Mouse (Mus musculus): ENCODE measurements at regions not wholly inside any gene's neighbourhood (a gene's known extent, or its start where the extent isn't known, plus 50 kb on each side); places are given as distances from the start of the nearest gene placed in this dataset.
A peak's percentile ranks its signal among the peaks of the same experiment; 100 is the strongest.

DNA sequence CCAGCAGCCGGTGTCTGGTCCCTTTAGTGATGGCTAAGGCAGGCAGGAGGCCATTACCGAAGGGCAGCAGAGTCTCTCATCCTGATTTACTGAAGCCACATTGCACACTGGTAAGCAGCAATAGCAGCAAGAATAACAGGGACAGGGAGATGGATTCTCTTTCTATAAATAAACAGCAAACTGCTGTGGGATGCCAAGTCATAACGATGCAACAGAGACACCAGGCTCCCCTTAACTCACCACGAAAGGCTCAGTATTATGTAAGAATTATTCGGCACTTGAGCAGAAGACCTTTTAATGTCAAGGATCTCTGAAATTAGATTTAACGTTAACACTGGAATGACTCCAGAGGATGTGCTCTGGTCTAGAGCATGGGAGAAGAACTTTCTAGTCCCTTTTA, 202.1 kb downstream of the Ddx10 start:
- Histone ChIP-seq H3K4me3 (no peak overlapping the region), H3K4me2 (no peak overlapping the region), H3K27ac (no peak overlapping the region), H3K9me3 (no peaks in the 10 kb centered on the region), H3K9ac (no peak overlapping the region), H3K27me3 (no peaks in the 10 kb centered on the region), H3K36me3 (no peaks in the 10 kb centered on the region), H3K4me1 (replicated peaks) (no peaks in the 10 kb centered on the region)
- 79% methylated on average over 6 of the region's 6 CpGs for WGBS
- no peak for ATAC-seq (ENCODE audit: low FRiP score)

DNA sequence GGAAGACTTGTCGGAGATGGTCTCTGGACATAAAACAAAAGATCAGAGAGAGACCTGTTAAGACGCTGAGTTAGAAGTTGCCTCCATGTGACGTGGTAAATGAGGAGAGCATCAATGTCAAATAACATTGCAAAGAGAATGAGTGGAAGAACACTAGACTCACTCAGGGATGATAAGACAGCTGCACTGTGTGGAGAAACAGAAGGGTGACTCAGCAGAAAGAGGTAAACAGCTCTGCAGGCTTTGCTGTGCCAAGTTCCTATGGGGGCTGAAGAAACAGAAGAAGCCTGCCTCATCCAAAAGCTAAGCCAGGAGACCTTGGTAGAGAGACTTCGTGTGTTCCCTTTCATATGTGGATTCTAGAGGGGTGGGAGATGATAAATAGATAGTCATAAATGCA, 214.1 kb downstream of the Ddx10 start:
- no peak overlapping the region for H3K27ac ChIP-seq
- 88% methylated on average over 4 of the region's 4 CpGs for WGBS
- no peak for ATAC-seq (ENCODE audit: low FRiP score)

DNA sequence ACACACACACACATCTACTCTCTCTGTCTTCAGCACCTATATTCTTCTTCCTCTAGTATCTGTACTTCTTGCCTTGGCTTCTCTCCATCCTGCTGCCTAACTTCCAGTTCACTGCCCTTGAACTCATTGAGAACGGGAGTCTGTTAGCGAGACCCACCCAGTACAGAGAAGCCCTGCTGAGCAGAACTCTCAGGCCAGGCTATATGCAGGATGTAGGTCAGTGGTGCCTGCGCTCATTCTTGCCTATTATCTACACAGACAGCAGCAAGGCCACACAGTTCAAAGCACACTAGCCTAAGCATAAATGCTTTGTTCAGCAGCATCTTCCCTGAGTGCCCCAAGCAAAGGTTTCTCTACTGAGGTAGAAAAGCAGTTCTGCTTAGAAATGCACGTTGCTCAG, 225.8 kb downstream of the Ddx10 start:
- WGBS: 74% methylated on average over 4 of the region's 4 CpGs
- Histone ChIP-seq H3K4me3 (no peak overlapping the region), H3K27ac (no peak overlapping the region), H3K36me3 (no peaks in the 10 kb centered on the region), H3K4me1 (replicated peaks) (no peaks in the 10 kb centered on the region), H3K9ac (no peak overlapping the region), H3K9me3 (no peaks in the 10 kb centered on the region), H3K4me2 (no peak overlapping the region), H3K27me3 (no peaks in the 10 kb centered on the region)
- ATAC-seq (ENCODE audit: low FRiP score): no peak

More for the DNA sequence above, 214.1 kb downstream of the Ddx10 start:
- Histone ChIP-seq H3K4me3 (no peak overlapping the region), H3K9me3 (no peaks in the 10 kb centered on the region), H3K27me3 (no peaks in the 10 kb centered on the region), H3K4me2 (no peak overlapping the region), H3K36me3 (no peaks in the 10 kb centered on the region), H3K4me1 (replicated peaks) (no peaks in the 10 kb centered on the region), H3K9ac (no peak overlapping the region)

DNA sequence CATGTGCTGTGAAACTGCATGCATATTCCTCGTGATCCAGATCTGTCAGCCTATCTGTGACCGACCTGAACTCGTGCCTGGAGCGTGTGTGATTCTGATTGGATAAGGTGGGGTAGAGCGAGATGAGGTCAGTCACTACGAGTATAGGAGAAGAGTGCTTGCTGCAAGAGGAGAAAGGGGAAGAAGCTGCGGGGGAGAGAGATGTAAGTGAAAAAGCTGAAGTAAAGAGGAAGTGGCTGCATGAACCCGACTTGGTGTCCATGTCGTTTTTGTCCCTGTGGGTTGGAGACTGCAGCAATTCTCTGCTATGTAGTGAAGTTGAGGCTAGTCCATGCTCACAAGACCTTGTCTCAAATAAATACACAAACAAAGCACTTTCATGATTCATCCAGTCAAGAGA, 237.1 kb downstream of the Ddx10 start:
- no peak overlapping the region for H3K4me2 ChIP-seq
- H3K4me3 ChIP-seq: no peak overlapping the region
- ATAC-seq (ENCODE audit: low FRiP score): no peak
- H3K36me3 ChIP-seq: no peaks in the 10 kb centered on the region
- H3K9ac ChIP-seq: no peak overlapping the region
- H3K9me3 ChIP-seq: peaks cover 5% of the 10 kb centered on the region; the same call in 1 of the 2 replicates
- WGBS: 91% methylated on average over 9 of the region's 9 CpGs
- H3K4me1 ChIP-seq (replicated peaks): no peaks in the 10 kb centered on the region
- no peaks in the 10 kb centered on the region for H3K27me3 ChIP-seq
- H3K27ac ChIP-seq: no peak overlapping the region

DNA sequence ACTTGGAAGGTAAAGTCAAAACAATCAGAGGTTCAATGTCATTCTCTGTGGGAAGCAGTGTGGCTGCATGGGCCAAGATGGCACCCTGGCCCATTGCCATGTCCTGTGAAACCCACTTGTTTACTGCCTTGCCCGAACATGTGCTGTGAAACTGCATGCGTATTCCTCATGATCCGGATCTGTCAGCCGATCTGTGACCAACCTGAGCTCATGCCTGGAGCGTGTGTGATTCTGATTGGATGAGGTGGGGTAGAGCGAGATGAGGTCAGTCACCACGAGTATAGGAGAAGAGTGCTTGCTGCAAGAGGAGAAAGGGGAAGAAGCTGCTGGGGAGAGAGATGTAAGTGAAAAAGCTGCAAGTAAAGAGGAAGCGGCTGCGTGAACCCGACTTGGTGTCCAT, 240.5 kb downstream of the Ddx10 start:
- Histone ChIP-seq H3K27me3 (no peaks in the 10 kb centered on the region), H3K4me1 (replicated peaks) (no peaks in the 10 kb centered on the region), H3K9me3 (no peaks in the 10 kb centered on the region), H3K4me3 (no peak overlapping the region), H3K36me3 (no peaks in the 10 kb centered on the region), H3K9ac (no peak overlapping the region), H3K27ac (no peak overlapping the region), H3K4me2 (no peak overlapping the region)
- 93% methylated on average over 10 of the region's 10 CpGs for WGBS
- ATAC-seq (ENCODE audit: low FRiP score): no peak

DNA sequence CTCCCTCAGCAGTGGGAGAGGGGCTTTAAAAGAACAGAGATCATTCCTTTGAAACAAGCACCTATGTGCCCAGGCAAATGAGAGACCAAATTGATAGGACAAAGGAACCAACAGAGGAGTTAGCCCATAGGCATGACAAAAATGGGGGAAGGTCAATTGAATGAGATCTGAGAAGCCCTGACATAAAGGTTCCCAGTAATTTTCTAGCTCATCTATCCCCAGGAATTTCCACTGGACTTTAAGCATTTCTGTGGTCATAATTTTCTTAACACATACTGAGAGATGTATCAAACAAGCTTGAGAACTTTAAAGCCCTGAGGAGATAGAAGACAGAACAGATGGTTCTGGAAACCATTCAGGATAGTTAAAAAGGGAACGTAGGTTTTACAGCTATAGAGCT, 241.8 kb downstream of the Ddx10 start:
- H3K9ac ChIP-seq: no peak overlapping the region
- ATAC-seq (ENCODE audit: low FRiP score): no peak
- H3K4me2 ChIP-seq: no peak overlapping the region
- no peak overlapping the region for H3K27ac ChIP-seq
- H3K27me3 ChIP-seq: no peaks in the 10 kb centered on the region
- no peaks in the 10 kb centered on the region for H3K36me3 ChIP-seq
- no peaks in the 10 kb centered on the region for H3K4me1 ChIP-seq (replicated peaks)
- no peak overlapping the region for H3K4me3 ChIP-seq
- WGBS: 89% methylated on average over 1 of the region's 1 CpGs
- H3K9me3 ChIP-seq: no peaks in the 10 kb centered on the region

DNA sequence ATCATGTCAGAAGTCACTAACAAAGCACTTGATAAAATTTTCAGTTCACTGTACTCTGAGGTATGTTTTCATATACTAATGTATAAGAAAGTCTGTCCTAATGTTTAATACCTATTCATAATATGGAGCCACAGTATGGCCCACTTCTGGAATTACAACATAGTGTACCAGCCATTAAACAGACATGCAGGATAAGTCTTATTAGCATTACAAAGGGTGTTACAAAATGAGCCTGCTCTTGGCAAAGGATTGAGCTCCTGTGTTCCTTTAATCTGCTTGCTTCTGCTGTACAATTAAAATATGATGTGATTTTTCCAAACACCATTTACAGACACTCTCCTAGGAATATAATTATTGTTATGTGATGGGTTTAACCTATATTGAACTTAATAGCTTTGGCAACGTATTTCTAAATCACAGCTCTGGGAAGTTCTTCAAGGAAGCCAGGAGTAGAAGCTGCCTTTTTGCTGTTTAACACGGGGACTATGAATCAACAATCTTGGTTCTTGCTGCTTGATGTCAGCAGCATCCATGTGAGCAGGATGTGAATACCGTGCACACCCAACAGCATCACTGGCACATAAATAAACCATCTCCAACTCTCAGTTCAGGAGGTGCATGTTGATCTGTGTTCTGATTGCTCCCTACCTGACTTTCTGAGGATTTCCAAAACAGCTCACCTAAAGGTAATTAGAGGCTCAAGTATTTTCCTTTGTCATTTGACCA, 243.4 kb downstream of the Ddx10 start:
- WGBS: 58% methylated on average over 3 of the region's 3 CpGs
- Histone ChIP-seq H3K27me3 (no peaks in the 10 kb centered on the region), H3K4me3 (no peak overlapping the region), H3K36me3 (no peaks in the 10 kb centered on the region), H3K9me3 (no peaks in the 10 kb centered on the region), H3K9ac (no peak overlapping the region), H3K4me2 (no peak overlapping the region), H3K4me1 (replicated peaks) (no peaks in the 10 kb centered on the region), H3K27ac (no peak overlapping the region)
- ATAC-seq (ENCODE audit: low FRiP score): no peak

DNA sequence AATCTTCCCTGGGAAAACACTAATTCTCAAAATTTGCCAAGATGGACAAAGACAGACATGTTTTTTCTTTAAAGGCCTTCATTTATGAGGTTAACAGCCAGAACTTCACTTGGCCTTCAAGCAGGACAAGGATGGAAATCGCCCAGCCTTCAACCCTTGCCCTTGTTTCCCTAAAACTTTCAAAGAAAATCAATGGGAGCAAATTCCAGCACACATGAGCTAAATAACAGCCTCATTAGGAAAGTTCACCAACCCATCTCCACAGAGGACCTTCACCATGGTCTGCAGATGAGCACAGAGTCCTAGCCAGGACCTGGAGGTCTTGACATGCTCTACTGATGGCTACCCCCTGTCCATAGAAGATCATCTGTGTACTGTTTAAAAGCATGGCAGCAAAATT, 271.8 kb downstream of the Ddx10 start:
- Histone ChIP-seq H3K27ac (no peak overlapping the region), H3K4me2 (no peak overlapping the region), H3K4me3 (no peak overlapping the region), H3K27me3 (no peaks in the 10 kb centered on the region), H3K9ac (no peak overlapping the region), H3K36me3 (no peaks in the 10 kb centered on the region), H3K9me3 (no peaks in the 10 kb centered on the region), H3K4me1 (replicated peaks) (no peaks in the 10 kb centered on the region)
- WGBS: 85% methylated on average over 1 of the region's 1 CpGs
- ATAC-seq (ENCODE audit: low FRiP score): no peak

DNA sequence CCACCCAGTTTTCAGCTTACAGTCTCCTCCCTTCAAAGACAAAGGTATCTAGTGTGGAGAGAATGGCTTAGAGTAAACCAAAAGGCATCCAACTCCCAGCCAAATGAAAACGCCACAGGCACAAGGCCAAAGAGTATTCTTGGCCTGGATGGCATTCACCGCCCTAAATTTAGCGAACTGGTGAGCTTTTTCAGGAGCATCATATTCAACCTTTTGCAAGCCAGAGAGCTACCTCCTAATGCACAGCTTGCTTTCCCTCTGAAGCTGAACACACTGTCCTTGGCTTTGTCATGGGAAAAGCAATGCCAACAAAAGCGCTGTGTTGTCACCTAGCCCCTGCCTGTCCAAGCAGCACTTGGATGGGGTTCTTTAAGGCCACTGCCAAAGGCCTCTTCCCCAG, 282.2 kb downstream of the Ddx10 start:
- Histone ChIP-seq H3K9ac (no peak overlapping the region), H3K36me3 (no peaks in the 10 kb centered on the region), H3K27ac (no peak overlapping the region), H3K4me2 (no peak overlapping the region), H3K4me3 (no peak overlapping the region), H3K4me1 (replicated peaks) (no peaks in the 10 kb centered on the region), H3K9me3 (no peaks in the 10 kb centered on the region), H3K27me3 (no peaks in the 10 kb centered on the region)
- ATAC-seq (ENCODE audit: low FRiP score): no peak
- 93% methylated on average over 4 of the region's 4 CpGs for WGBS

DNA sequence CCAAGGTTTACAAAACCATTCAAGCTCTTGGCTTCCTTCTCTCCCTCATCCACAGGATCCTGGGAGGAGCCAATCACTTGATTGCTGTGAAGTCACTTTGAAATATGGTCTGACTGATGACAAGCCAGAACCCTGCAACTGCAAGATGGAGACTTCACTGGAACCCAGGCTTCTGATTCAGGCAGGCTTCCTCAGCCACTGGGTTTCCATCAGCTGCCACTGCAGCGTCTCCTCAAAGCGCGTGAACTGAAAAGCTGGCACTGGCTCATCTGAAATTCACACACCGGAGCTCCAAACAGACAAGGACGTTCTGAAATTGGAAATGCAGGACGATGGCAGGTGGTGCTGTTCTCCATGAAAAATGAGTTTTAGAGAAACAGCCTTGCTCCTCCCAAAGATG, 280.1 kb upstream of the AI593442 start:
- no peaks in the 10 kb centered on the region for H3K4me1 ChIP-seq (replicated peaks)
- 68% methylated on average over 6 of the region's 6 CpGs for WGBS
- H3K9ac ChIP-seq: no peak overlapping the region
- H3K4me3 ChIP-seq: no peak overlapping the region
- no peaks in the 10 kb centered on the region for H3K27me3 ChIP-seq
- H3K27ac ChIP-seq: no peak overlapping the region
- no peaks in the 10 kb centered on the region for H3K36me3 ChIP-seq
- no peak overlapping the region for H3K4me2 ChIP-seq
- no peaks in the 10 kb centered on the region for H3K9me3 ChIP-seq
- no peak for ATAC-seq (ENCODE audit: low FRiP score)

DNA sequence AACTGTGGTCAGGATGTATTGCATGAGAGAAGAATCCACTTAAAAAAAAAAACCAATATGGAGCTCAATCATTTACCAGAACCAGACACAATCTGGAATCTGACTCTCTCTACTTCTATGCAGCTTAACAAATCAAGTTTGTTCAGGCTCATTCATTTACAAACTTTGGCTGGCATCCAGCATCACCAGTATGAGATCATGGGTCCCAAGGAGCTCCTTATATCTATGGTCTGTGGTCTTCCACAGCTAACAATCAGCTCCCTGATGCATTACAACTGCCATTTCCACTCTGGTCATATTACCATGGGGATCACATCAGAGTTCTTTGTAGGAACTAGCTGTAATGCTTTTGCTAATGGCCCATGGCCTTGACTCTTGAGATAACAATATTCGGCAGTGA, 277.7 kb upstream of the AI593442 start:
- WGBS: 72% methylated on average over 1 of the region's 1 CpGs
- H3K27ac ChIP-seq: no peak overlapping the region
- H3K4me1 ChIP-seq (replicated peaks): no peaks in the 10 kb centered on the region
- no peak overlapping the region for H3K4me2 ChIP-seq
- no peak overlapping the region for H3K9ac ChIP-seq
- H3K4me3 ChIP-seq: no peak overlapping the region
- H3K36me3 ChIP-seq: no peaks in the 10 kb centered on the region
- no peaks in the 10 kb centered on the region for H3K27me3 ChIP-seq
- H3K9me3 ChIP-seq: no peaks in the 10 kb centered on the region
- no peak for ATAC-seq (ENCODE audit: low FRiP score)

DNA sequence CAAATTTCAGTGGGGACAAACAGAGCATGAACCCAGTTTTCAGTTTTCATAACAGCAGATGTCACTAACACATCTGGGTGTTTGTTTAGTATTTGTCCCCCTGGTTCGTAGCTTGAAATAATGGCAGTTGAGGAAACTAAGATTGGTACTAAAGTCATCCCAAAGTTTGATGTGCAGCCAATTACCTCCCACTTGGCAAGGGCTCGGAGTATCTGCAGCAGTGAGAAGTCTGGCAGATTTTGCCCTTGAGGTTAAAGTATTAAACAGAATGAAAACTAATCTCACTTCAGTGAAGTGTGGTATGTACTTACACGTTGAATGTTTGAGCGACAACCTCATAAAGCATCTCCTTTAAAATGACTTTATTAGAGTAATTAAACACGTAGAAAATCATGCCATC, 264.5 kb upstream of the AI593442 start:
- no peaks in the 10 kb centered on the region for H3K9me3 ChIP-seq
- WGBS: 76% methylated on average over 5 of the region's 5 CpGs
- no peak overlapping the region for H3K4me3 ChIP-seq
- peaks cover 18% of the 10 kb centered on the region for H3K4me1 ChIP-seq (replicated peaks)
- H3K4me2 ChIP-seq: no peak overlapping the region
- no peak overlapping the region for H3K27ac ChIP-seq
- no peak for ATAC-seq (ENCODE audit: low FRiP score)
- H3K36me3 ChIP-seq: no peaks in the 10 kb centered on the region
- no peak overlapping the region for H3K9ac ChIP-seq
- no peaks in the 10 kb centered on the region for H3K27me3 ChIP-seq

DNA sequence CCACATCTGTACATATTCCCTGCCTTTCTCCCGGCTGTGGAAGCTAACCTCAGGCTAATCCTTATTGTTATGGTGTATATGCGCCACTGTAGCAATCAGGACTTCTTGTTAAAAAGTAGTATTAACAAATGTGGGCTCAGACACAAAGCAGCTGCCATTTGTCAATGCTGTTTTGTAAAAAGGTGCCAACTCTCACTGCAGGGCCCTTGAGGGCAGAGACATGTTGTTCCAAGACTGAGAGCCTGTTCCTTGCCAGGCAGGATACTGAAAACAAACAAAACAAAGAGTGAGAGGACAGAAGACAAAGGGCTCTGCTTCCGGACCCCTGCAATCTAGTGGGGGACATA, 262.0 kb upstream of the AI593442 start:
- peak overlapping the region; percentile 72 for H3K27ac ChIP-seq
- H3K36me3 ChIP-seq: no peaks in the 10 kb centered on the region
- H3K9ac ChIP-seq: no peak overlapping the region
- peak; percentile 58 for ATAC-seq (ENCODE audit: low FRiP score)
- 26% methylated on average over 3 of the region's 3 CpGs for WGBS
- H3K4me3 ChIP-seq: no peak overlapping the region
- no peak overlapping the region for H3K4me2 ChIP-seq
- no peaks in the 10 kb centered on the region for H3K27me3 ChIP-seq
- peaks cover 18% of the 10 kb centered on the region for H3K4me1 ChIP-seq (replicated peaks)
- no peaks in the 10 kb centered on the region for H3K9me3 ChIP-seq

All from hindbrain, embryonic 13.5 days (tissue).